Mouse (Mus musculus) urinary bladder, postnatal 4 days (tissue): ENCODE data around the gene Sri.
"Not testable (repeated sequence)": the region's sequence is repeated elsewhere in the genome, so short reads cannot be mapped to it uniquely, and the experiment has no call there.

Source experiments
- DNase-seq, 2 experiments: peaks; one replicate each; pipeline ENCODE4 v3.0.0; 2021 to 2022; ENCODE audit warnings: low spot score in 2 of 2

The Sri gene

DNA sequence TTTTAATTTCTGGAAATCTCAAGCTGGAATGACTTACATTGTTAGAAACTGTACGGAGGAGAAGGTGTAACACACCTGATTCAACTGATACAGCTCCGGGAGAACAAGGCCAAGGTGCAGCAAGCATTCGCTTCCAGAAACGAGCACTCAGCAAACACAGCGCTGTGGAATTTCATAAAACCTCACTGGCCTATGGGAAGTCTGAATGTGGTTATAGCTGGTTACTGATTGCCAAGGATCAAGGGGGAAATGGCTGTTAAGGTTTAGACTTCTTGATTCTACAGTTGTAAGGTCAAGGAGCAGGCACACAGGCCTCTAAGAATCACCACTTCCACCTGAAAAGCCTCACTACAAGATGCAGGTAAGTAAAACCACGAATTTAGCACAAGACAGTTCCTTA lies at the start of gene Sri:
Sri (plus strand) TSS at position 224 of the 400 bp plus-strand sequence.
- DNase-seq: no peak

DNA sequence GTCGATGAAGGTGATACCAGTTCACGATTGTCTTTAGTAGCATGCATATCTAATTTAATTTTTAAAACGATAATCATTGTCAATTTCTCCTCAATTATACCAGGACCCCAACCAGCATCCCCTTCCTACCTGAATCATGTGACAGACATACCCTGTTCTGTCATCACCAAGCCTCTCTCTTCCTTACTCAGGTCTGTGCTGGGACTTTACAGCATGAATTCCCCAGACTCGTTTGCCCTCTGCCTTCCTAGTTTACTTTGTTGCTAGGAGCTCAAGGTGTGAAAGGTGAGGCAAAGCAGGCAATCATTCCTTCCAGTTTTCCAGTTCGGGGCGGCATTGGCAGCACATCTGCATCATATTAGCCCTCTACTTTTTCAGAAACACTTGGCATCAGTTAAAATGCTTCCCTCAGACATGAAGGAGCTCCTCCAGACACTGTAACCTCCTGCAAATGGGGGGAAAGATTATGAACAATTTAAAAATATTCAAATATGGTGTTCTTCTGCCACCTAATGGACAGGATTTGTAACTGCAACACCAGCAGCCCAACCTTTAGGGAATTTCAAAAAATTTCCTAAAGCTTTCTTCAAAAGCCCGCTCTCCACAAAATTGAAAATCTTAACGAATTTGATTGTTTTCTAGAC lies 49.4 kb upstream of the Sri start:
- DNase-seq: no peak

DNA sequence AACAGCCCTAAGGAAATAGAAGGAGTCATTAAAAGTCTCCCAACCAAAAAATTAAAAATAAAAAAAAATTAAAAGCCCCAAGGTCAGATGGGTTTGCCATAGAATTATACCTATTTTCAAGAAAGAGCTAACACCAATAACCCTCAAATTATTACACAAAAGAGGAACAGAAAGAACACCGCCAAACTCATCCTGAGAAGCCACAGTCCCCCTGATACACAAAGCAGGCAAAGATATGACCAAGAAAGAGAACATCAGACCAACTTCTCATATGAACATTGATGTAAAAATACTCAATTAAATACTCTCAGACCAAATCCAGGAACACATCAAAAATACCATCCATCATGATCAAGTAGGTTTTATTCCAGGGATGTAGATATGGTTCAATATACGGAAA lies 48.8 kb upstream of the Sri start:
- no peak for DNase-seq

DNA sequence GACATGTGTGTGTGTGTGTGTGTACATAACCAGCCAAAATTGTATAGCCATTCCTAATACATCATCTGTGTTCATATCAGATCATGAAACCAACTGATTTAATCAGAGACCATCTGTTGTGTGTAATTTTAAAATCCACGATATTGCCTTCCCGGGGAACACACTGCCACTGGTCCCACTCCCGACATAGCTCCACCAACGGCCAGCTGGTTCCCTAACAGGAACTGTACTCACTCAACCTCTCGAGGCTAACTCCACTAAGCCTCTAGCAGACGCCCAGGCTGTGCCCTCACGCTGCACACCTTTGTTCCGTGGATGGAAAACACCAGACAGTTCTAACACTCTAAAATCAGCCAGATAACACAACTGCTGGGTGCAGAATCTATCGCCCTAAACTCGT lies 45.4 kb upstream of the Sri start:
- no peak for DNase-seq

DNA sequence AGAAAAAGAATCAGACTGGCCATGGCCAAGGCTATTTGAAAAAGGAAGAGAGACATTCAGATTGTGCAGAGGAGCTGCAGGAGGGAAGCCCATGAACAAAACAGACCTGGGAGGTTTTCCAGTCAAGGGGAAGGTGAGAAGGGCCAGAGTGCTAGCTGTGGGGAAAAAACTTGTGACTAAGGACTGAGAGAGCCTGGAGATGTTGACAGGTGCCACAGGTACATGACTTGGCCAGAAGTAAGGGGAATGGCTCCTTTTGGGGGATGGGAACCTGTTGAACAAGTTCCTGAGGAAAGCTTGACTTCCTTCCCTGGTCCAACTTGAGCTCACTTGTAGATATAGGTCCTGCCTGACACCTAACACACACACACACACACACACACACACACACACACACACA lies 43.1 kb upstream of the Sri start:
- no peak for DNase-seq

DNA sequence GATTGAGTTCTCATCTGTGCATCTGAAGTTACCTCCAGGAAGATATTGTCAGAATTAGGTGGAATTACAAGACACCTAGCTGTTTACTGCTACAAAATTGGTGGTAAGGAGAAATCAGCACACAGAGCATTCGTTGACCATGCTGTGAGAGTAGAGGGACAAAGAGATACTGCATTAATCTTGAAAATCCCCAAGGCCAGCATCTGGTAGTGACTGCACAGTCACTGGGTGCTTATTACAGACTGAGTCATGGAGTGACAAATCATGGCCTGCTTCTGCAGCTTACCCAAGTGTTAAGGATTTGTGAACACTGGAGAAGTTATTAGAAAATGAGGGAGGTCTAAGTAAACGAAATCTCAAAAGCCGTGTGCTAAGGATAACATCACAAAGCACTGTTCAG lies 32.6 kb upstream of the Sri start:
- no peak for DNase-seq

DNA sequence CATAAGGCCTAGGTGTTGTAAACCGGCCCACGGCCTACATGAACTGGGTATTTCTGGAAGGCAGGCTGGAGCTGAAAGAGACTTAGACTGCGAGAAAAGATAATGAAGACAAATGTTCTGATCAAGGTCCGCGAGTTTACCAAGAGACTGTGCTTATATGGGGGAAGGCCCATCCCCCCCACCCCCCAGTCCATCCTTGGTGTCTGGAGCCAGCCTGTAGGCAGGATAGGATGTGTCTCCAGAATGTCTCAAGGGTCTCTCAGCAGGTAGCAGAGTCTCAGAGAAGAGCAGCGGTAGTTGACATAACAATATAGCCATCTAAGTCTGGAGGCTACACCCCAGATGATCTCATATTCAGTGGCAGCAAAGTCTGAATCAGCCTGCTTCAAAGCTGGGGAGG lies 11.3 kb upstream of the Sri start:
- DNase-seq: not testable (repeated sequence)

DNA sequence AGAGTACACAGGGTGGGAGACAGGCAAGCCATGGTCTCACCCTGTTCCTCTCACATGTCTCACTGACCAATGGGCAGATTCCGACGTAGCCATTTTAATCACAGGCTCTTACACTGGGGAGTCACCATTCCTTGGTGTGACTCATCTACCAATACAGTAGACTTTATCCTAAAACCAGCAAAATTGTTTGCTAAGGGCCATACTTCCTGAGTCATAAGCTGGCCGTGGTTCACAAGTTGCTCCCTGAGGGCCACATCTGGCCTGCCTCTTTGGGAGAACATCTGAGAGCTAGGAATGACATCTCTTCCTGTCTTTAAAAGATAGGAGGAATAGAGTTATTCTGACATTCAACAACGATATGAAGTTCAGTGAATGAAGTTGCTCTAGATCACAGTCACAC lies 7.9 kb downstream of the Sri start:
- DNase-seq: no peak

DNA sequence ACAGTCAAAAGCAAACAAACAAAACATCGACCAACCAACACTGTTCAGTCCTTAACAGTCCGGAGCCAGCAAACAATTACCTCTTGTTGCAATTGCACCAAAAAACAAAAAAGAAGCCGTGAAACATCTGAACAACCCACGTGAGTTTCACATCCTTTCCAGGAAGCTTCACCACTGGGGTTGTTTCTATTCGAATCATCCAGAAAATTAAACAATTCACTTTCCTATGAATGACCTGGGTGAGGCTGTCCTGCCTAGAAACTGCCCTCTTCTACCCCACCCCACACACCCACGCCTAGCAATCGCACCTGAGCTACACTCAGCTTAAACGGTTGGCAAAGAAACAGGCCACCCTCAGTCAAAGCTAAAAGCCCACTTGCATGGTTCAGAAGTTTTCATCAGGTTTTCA lies 9.8 kb downstream of the Sri start:
- DNase-seq: no peak

DNA sequence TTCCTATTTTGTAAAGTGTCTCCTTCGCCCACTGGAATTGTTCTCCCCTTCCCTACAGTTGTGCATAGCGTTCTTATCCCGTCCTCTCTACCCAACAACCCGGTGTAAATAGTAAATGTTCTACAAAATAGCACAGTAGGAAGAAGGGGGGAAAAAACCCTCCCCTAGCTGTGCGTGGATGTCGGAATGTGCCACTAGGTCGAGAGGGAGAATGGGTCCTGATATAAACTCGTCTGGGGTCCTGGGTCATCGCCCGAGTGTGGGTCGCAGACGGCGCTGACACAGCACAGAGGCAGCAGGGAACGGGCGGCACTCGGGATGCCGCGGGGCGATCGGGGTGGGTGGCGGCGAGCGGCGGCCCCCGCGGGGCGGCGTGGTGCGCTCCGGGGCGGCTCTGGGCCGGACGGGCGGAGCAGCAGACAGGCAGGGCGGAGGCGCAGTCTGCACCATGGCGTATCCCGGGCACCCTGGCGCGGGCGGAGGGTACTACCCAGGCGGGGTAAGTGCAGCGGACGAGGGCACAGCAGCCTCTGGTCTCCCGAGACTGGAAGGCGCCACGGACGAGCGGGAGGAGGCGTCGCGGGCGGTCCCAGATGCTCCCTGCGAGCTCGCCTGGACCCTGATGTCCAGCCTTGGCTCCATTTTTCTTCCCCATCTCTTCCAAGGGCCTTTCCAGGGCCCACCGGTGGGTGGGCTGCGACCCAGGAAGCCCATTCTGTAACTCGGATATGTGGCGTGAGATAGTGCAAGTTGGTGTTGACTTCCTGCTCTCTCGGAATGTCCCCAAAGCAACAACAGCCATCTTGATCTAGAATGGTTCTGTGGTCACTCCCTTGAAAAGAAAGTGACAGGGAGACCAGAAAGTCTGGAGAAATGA lies 10.5 kb downstream of the Sri start:
- DNase-seq: peak; percentile 79 to 82

DNA sequence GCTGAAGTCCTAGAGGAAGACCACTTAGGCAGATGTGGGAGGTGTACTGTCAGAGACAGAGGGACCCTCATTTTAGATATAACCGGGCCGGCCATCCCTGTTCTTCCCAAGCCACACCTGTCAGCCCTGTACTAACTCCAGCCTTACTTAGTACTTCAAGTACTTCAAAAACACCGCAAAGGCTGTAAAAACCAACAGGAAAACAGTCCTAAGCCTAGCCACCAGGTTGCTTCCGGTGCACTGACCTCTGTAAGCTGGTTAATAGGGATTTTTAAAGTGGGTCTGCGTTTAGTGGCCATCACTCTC lies 11.1 kb downstream of the Sri start:
- no peak for DNase-seq

DNA sequence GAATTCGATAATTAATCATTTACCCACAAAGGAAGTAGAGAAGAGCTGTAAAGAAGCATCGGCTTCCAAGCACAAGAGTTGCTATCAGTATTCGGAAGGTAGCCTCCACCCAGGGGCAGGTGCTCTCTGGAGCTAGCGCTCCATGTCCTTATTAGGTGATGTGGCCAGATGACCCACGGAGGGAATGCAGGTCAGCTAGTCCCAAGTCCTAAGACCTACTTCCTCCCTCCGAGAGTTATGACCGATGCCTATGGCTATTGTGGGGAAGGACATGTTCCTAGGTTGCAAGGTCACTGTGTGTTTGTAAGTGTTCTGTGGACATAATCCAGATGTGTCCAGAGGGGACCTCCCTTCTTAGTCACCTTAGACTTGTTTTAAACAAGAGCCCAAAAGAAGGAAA lies 12.2 kb downstream of the Sri start:
- no peak for DNase-seq

DNA sequence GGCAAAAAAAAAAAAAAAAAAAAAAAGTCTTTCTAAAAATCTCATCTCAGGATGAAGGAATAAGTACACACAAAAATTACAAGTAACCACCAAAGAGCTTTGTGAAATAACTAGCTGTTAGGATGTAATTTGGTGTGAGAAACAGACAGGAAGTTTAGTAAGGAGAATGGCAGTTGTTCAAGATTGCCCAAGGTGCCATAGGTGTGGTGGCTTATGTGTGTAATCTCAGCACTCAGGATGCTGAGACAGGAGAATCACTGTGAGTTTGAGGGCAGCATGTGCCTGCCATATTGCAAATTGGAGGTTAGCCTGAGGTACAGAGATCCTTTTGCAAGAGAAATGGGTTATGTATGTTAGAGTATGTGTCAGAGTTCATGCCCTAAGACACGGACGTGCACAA lies 16.6 kb downstream of the Sri start:
- no peak for DNase-seq

DNA sequence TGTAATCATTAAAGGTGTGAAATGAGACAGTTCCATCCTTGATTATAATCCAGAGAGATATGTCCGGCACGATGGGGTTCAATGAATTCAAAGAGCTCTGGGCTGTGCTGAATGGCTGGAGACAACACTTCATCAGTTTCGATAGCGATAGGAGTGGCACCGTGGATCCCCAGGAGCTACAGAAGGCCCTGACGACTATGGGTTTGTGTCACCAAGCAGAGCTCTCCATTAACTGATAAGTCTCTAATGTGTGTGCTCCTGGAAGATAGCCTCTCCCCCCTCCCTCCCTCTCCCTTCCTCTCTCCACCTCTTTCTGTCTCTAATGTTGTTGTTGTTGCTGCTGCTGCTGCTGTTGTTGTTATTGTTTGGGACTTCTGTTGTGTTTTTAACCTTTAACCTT lies 17.3 kb downstream of the Sri start:
- DNase-seq: no peak

DNA sequence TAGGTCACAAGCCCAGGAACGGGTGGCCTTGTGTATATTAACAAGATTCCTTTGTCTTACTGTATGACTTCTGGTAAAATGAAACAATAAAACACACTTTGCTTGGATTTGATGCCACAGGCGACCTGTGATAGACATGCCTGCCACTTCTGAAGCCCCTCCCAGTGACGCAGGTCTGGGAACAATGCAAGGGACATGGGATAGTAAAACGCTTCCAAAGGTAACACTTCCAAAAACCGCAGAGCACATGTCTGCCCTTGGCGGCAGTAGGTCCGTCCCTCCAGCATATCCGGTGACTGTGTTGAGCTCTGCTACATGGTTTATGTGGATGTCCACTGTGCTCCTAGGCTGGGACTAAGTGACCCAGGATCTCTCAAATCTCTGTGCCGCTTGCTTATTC lies 27.5 kb downstream of the Sri start:
- no peak for DNase-seq

DNA sequence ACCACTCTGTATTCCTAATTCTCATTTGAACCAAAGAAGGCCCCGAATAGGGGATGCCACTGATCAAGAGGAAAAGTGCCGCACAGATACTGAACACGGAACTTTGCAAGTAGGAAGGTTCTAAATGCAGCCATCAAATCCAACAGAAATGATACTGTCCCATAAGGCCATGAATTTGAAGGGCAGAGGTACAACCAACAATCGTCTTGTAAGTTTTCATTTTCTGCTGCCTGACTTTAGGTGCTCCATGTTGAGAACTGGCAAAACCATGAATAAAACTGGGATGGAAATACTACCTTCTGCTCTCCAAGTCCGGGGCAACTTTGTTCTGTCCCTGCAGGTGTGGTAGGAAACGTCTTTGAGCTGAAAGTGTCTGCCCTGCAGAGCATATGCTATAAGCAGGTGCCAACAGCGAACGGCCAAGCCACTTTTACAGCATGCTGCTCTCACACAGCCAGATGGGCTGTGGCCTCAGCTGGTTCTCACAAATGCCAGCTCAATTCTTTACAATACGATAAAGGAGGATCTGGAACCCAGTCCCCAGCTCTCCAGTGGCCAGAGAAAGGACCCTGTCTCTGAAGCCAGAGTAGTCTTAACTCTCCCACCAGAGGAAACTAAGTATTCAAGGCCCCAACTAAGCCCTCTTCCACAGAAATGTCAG lies 28.2 kb downstream of the Sri start:
- no peak for DNase-seq

DNA sequence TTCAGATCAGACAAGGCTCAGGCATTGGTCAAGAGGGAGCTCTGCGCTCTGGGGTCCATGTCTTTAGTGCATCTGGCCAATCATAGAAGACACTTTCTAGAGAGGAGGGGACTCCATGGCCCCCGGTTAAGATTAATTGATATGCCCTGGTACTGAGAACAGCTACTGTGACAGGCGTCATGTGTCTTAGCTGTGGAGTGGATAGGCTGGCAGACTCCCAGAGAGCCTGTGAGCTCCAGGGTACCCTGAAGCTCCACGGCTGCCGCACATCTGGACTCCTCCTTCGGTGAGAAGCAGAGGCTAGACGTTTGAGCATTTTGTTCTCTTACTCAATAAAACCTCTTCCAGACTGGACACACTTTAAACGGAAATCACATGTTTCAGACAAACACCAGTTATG lies 31.6 kb downstream of the Sri start:
- DNase-seq: no peak

DNA sequence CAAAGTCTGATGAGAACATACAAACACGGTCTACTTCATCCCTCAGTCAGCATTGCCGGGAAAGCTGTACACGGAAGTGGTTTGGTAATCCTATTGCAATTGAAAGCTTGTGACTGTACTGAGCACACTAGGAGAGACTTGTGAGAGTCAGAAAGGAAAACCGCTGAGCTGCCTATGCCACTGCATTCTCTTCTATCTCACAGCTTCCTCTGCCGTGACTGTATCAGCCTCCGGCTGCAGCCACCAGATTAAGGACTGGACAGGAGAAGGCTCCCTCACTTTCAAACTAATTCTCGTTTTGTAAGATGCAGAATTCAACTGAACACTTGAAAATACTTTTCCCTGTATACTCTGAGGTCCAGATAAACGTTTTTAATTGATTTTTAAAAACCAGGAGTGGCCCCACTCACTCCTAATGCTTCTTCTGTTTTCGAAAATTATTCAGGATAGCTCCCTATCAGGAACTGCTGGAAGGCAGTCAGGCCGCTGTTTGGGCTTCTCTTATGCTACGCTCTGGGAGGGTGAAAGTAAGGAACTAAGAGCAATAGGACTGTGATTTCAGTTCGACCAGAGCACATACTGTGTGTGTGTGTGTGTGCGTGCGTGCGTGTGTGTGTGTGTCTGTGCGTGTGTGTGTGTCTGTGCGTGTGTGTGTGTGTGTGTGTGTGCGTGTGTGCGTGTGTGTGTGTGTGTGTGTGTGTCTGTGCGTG lies 37.1 kb downstream of the Sri start:
- DNase-seq: no peak

DNA sequence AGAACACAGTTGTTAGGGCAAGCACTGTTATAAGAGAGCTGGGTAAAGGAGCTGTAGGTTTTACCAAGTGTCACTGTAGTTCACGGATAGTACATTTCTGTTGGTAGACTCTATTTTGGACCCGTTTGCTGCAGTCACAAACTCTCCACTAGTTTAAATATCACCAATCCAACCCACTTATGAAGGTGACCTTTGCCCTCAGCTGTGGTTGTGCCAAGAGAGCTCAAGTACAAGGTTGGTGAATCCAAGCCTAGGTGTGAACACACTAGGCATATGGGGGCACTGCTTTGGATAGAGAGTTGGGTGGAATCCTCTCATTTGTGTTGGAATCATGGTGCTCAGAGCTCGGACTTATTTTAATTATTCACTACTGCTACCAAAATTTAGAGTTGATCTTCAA lies 39.8 kb downstream of the Sri start:
- no peak for DNase-seq

DNA sequence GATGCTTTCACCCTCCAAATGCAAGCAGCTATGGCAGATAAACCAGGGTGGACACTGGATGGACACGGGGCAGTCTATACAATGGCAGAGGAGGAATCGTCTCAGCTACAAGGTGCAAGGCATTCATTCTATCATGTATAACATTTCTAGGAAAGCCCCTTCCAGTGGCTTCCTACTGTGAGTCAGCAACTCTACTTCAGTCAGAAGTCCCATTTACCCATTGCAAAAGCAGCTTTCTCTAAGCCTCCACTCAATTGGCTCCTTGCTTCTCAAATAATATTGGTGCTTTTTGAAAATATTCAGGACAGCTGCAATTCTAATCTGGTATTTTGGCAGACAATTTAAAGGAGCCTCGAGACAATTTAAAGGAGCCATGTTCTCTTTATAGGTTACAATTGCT lies 42.3 kb downstream of the Sri start:
- no peak for DNase-seq

DNA sequence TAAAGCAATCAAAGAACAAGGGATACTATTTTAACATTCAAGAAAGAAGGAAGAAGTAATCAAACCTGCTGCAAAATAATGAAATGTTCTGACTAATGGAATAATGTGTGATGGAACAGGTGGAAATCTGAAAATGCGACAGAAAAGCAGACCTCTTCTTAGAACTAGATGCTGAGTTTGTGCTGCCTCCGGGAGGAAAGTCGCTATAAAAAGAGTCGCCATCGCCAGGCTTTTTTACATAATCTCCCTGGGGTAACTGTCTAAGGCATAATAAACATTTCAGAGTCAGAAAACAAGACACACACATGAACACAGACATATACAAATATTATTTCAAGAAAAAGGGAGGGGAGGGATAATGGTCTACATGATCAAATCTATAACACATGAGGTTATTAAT lies 49.0 kb downstream of the Sri start:
- DNase-seq: no peak

DNA sequence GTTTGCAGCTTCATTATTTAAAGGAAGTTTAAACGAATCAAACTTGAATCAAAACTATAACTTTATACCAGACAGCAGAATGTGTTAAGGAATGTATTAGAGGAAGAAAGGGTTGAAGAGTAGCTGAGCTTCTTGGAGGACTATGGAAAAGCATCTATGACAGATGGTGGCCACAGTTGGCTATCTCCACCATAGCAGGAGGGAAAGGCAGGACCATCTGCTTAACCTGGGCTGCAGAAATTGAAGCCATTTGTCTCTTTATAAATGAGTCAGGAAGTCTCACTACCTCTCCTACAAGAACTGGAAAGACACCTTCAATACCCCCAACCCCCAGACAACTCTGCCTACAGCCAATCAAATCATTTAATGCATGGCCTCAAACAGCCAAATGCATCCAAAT lies 49.8 kb downstream of the Sri start:
- DNase-seq: no peak

DNA sequence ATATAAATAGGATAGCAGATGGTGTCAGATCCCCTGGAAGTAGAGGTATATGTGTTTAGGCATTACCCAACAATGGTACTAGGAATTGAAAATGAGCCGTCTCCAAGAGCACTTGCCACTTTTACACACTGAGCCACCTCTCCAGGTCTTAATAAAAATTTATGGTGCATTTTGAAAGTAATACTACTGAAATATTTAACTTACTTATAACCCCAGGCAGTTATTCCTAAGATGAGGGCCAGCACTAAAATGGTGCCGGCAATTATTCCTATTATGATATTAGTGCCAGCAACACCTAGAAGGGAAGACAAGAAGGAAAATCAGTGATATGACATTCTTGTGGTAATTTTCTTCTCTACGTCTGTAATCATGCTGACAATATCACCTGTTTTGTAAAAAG lies 65.8 kb downstream of the Sri start:
- DNase-seq: no peak
